Mouse (Mus musculus) spleen, adult 12 weeks (tissue): Measurements from ENCODE around the gene Hyal2.

Experiments
- DNase-seq: peaks from one replicate; pipeline ENCODE4 v3.0.0; 2022; ENCODE audit warnings: low spot score

Gene Hyal2

GRCm38 (mm10) chr9:107567702-107568319 is at the start of gene Hyal2:
TSS of gene Hyal2 (plus strand) at chr9:107567945.
- DNase-seq = no peak

- DNase-seq = no peak
Measured at GRCm38 (mm10) chr9:107520331-107520730, 47.4 kb upstream of the Hyal2 start.

- no peak for DNase-seq
Measured at GRCm38 (mm10) chr9:107521190-107521589, 46.6 kb upstream of the Hyal2 start.

GRCm38 (mm10) chr9:107521711-107522399 is 45.9 kb upstream of the Hyal2 start:
- no peak for DNase-seq

- no peak for DNase-seq
Measured at GRCm38 (mm10) chr9:107522400-107522711, 45.4 kb upstream of the Hyal2 start.

GRCm38 (mm10) chr9:107526198-107527026 is 41.3 kb upstream of the Hyal2 start:
- DNase-seq = peak; percentile 69

GRCm38 (mm10) chr9:107533791-107534407 is 33.8 kb upstream of the Hyal2 start, which contains the start of gene Tmem115:
TSS of gene Tmem115 (plus strand) at chr9:107533945.
- peak; percentile 78 for DNase-seq

- peak; percentile 24 for DNase-seq
Measured at GRCm38 (mm10) chr9:107534408-107535202, 33.1 kb upstream of the Hyal2 start.

GRCm38 (mm10) chr9:107538231-107538630 is 29.5 kb upstream of the Hyal2 start:
- DNase-seq = no peak

- DNase-seq = no peak
Measured at GRCm38 (mm10) chr9:107538711-107539110, 29.0 kb upstream of the Hyal2 start.

- no peak for DNase-seq
Measured at GRCm38 (mm10) chr9:107539940-107540339, 27.8 kb upstream of the Hyal2 start.

GRCm38 (mm10) chr9:107540420-107540819 is 27.3 kb upstream of the Hyal2 start:
- no peak for DNase-seq

- DNase-seq = no peak
Measured at GRCm38 (mm10) chr9:107541005-107541404, 26.7 kb upstream of the Hyal2 start.

- DNase-seq = peak; percentile 81
Measured at GRCm38 (mm10) chr9:107541474-107542351, 26.0 kb upstream of the Hyal2 start, which contains the start of the genes Cyb561d2 and Nprl2. TSS of gene Cyb561d2 (minus strand) at chr9:107542193. TSS of gene Nprl2 (plus strand) at chr9:107542226.

- DNase-seq = no peak
Measured at GRCm38 (mm10) chr9:107542352-107542686, 25.4 kb upstream of the Hyal2 start.

GRCm38 (mm10) chr9:107542721-107543120 is 25.0 kb upstream of the Hyal2 start:
- DNase-seq = no peak

GRCm38 (mm10) chr9:107543299-107543698 is 24.4 kb upstream of the Hyal2 start:
- no peak for DNase-seq

GRCm38 (mm10) chr9:107544196-107544700 is 23.5 kb upstream of the Hyal2 start:
- no peak for DNase-seq

GRCm38 (mm10) chr9:107544729-107545128 is 23.0 kb upstream of the Hyal2 start:
- no peak for DNase-seq

- DNase-seq = no peak
Measured at GRCm38 (mm10) chr9:107545199-107545598, 22.5 kb upstream of the Hyal2 start.
